Comparison of ENCODE assay signal across 15 mouse cellular contexts in the genomic region with DNA sequence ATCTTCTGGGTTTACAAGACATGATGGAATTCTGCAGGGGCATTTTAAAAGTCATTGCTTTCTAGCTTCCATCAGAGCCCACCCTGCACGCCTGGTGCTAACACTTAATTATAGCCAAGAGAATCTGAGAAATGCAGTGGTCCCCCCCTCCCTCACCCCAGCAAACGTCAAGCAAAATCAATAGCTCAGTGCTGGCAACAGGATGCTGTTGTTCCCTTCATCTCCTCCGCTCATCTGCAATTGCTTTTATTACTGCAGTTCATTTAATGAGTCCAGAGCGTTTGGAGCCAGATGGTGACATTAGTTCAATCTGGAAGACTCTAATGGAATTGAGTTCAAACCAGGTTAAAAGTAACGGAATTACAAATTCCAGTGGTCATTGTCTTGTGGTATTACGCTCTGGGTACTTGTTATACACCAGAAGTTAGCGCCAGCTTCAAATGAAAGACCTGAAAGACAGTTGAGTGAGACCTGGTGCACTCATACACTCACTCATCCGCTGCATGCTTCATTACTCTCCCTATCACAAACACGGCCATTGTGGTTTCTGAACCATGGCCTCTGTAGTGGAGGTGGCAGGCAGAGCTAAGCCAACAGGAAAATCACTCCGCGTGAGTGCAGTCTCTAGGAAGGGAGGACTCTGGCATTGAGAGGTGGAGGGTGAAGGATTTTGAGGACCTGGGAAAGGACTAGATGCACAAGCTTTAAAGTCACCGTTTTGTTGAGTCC. TPM values are rescaled to one million over a fixed set of nuclear protein-coding genes. Genes with fewer than 3 reads are reported as not detected.
DNase-seq lines count a peak whose midpoint lies in the region; ATAC-seq and TF ChIP-seq lines count a peak whose summit lies in the region.
"Had no signal": no experiment of that assay in that cellular context is flagged by ENCODE, and none has a peak within 500 bp of the region (broad histone marks: within the 10 kb centered on the region; RNA-seq: fewer than 3 reads in every experiment).

No protein-coding gene starts in this region.

- H3K27me3 ChIP-seq in hindbrain, embryonic 16.5 days (replicated peaks; ENCODE audit: control insufficient read depth, insufficient read depth, low read length): no peaks in the 10 kb centered on the region
- no peaks in the 10 kb centered on the region for H3K27me3 ChIP-seq in liver, embryonic 11.5 days (replicated peaks; ENCODE audit: control insufficient read depth, insufficient read depth, low read length)
- H3K27me3 ChIP-seq in neural tube, embryonic 14.5 days (ENCODE audit: control insufficient read depth, insufficient read depth, low read length): no peaks in the 10 kb centered on the region
- H3K27me3 ChIP-seq: embryonic facial prominence, embryonic 12.5 days; heart, embryonic 12.5 days; limb, embryonic 15.5 days had no signal

- H3K36me3 ChIP-seq in hindbrain, embryonic 16.5 days (ENCODE audit: control insufficient read depth, insufficient read depth, low read length): no peaks in the 10 kb centered on the region
- no peaks in the 10 kb centered on the region for H3K36me3 ChIP-seq in liver, embryonic 11.5 days (ENCODE audit: control insufficient read depth, insufficient read depth, low read length)
- no peaks in the 10 kb centered on the region for H3K36me3 ChIP-seq in neural tube, embryonic 14.5 days (ENCODE audit: control insufficient read depth, insufficient read depth, low read length)
- H3K36me3 ChIP-seq: embryonic facial prominence, embryonic 12.5 days; heart, embryonic 12.5 days; limb, embryonic 15.5 days had no signal

- no peaks in the 10 kb centered on the region for H3K9me3 ChIP-seq in hindbrain, embryonic 16.5 days (ENCODE audit: control insufficient read depth, low read length)
- no peaks in the 10 kb centered on the region for H3K9me3 ChIP-seq in liver, embryonic 11.5 days (ENCODE audit: control insufficient read depth, low read length)
- H3K9me3 ChIP-seq in neural tube, embryonic 14.5 days (ENCODE audit: control insufficient read depth, low read length): no peaks in the 10 kb centered on the region
- H3K9me3 ChIP-seq: embryonic facial prominence, embryonic 12.5 days; heart, embryonic 12.5 days; limb, embryonic 15.5 days had no signal

- no peak overlapping the region for H3K4me3 ChIP-seq in hindbrain, embryonic 16.5 days (ENCODE audit: low read length)
- no peak overlapping the region for H3K4me3 ChIP-seq in liver, embryonic 11.5 days (ENCODE audit: low read depth, low read length)
- no peak overlapping the region for H3K4me3 ChIP-seq in neural tube, embryonic 14.5 days (ENCODE audit: low read depth, low read length)
- no peak overlapping the region for H3K4me3 ChIP-seq in gastrocnemius, adult 2 months
- H3K4me3 ChIP-seq: embryonic facial prominence, embryonic 12.5 days; heart, embryonic 12.5 days; limb, embryonic 15.5 days had no signal

- peaks cover 4% of the 10 kb centered on the region for H3K4me1 ChIP-seq in hindbrain, embryonic 16.5 days (ENCODE audit: control insufficient read depth, insufficient read depth, low read depth, low read length)
- no peaks in the 10 kb centered on the region for H3K4me1 ChIP-seq in liver, embryonic 11.5 days (replicated peaks; ENCODE audit: control insufficient read depth, insufficient read depth, low read length)
- peaks cover 8% of the 10 kb centered on the region; the same call in 1 of the 2 replicates for H3K4me1 ChIP-seq in neural tube, embryonic 14.5 days (ENCODE audit: control insufficient read depth, insufficient read depth, low read length)
- H3K4me1 ChIP-seq: embryonic facial prominence, embryonic 12.5 days; heart, embryonic 12.5 days had no signal

- peak; percentile 56 for DNase-seq in kidney, adult 18-20 months
- DNase-seq in kidney, adult 9 months: no peak
- DNase-seq in liver, embryonic 11.5 days (ENCODE audit: low spot score): no peak
- DNase-seq in left cerebral cortex, postnatal 4 days: no peak
- DNase-seq in gastrocnemius, adult 2 months: no peak
- DNase-seq: adrenal gland, postnatal 36 days; cerebellum, adult 11-12 months; thymus, postnatal 25 days had no signal

- intact Hi-C loops in left cerebral cortex, postnatal 4 days (cut with DNase I): no loop called here
- intact Hi-C loops in gastrocnemius, adult 2 months (cut with DNase I): no loop called here

- no peak overlapping the region for H3K27ac ChIP-seq in hindbrain, embryonic 16.5 days (ENCODE audit: low read depth, low read length)
- H3K27ac ChIP-seq in liver, embryonic 11.5 days (ENCODE audit: low read depth, low read length): peak overlapping the region; percentile 41; the same call in 1 of the 2 replicates
- peak overlapping the region; percentile 40; the same call in 1 of the 2 replicates for H3K27ac ChIP-seq in neural tube, embryonic 14.5 days (ENCODE audit: low read depth, low read length)
- no peak overlapping the region for H3K27ac ChIP-seq in gastrocnemius, adult 2 months
- H3K27ac ChIP-seq: embryonic facial prominence, embryonic 12.5 days; limb, embryonic 15.5 days had no signal

- no peak overlapping the region for H3K4me2 ChIP-seq in hindbrain, embryonic 16.5 days (ENCODE audit: low read length)
- H3K4me2 ChIP-seq in liver, embryonic 11.5 days: no peak overlapping the region
- 0 out of 2 replicates have a peak overlapping the region, but pooled peaks have one; percentile 11 for H3K4me2 ChIP-seq in neural tube, embryonic 14.5 days (ENCODE audit: low read depth, low read length)
- H3K4me2 ChIP-seq: embryonic facial prominence, embryonic 12.5 days; heart, embryonic 12.5 days; limb, embryonic 15.5 days had no signal

- peak; percentile 68 for ATAC-seq in hindbrain, embryonic 16.5 days
- no peak for ATAC-seq in liver, embryonic 11.5 days (replicated peaks; ENCODE audit: low FRiP score)
- peak; percentile 78 for ATAC-seq in neural tube, embryonic 14.5 days (ENCODE audit: low read depth)

- H3K9ac ChIP-seq in hindbrain, embryonic 16.5 days (ENCODE audit: low read depth, low read length): no peak overlapping the region
- H3K9ac ChIP-seq in liver, embryonic 11.5 days (ENCODE audit: low read depth, low read length): no peak overlapping the region
- H3K9ac ChIP-seq in neural tube, embryonic 14.5 days (replicated peaks; ENCODE audit: low read depth, low read length): no peak overlapping the region
- H3K9ac ChIP-seq: embryonic facial prominence, embryonic 12.5 days; heart, embryonic 12.5 days; limb, embryonic 15.5 days had no signal

- 46% methylated on average over 12 of the region's 12 CpGs for WGBS in hindbrain, embryonic 16.5 days
- 69% methylated on average over 12 of the region's 12 CpGs for WGBS in liver, embryonic 11.5 days
- 35% methylated on average over 12 of the region's 12 CpGs for WGBS in neural tube, embryonic 14.5 days

- TF ChIP-seq CTCF in gastrocnemius, adult 2 months (IDR thresholded peaks at IDR 0.05): no peak

RNA-seq across cellular contexts. Expression of gene Spp2, which starts 0.5 kb away (rescaled TPM):
- 0.28 TPM in 1 of 2 replicates, not detected in the other for polyA plus RNA-seq in hindbrain, embryonic 16.5 days (2015; fragmentation: Nextera tagmentation; extraction: Ambion mirVana)
- 78.7 and 82.3 TPM in 2 replicates for polyA plus RNA-seq in liver, embryonic 11.5 days (2014; fragmentation: Nextera tagmentation; extraction: Ambion mirVana)
- 0.23 TPM in 1 of 2 replicates, not detected in the other for polyA plus RNA-seq in neural tube, embryonic 14.5 days (2014; fragmentation: Nextera tagmentation; extraction: Ambion mirVana)
- under 1 TPM in 1 of 2 experiments, not detected in 1; 0.70 TPM for total RNA-seq in left cerebral cortex, postnatal 4 days (2021)
- not detected for total RNA-seq in gastrocnemius, adult 2 months (2021)
- total RNA-seq: adrenal gland, postnatal 36 days; CH12.LX; monocyte, adult 5-6 weeks had no signal
- polyA plus RNA-seq: embryonic facial prominence, embryonic 12.5 days had no signal

Comparison
In these comparisons a context has a peak if more than half of its experiments do, and no peak if none do; other contexts are left out.
1. H3K27ac ChIP-seq: peak in liver, embryonic 11.5 days (single experiment) and neural tube, embryonic 14.5 days (single experiment); none in hindbrain, embryonic 16.5 days (single experiment) and gastrocnemius, adult 2 months (single experiment).
2. RNA of gene Spp2, which starts 0.5 kb away (polyA plus RNA-seq): 78.7 to 82.3 TPM in liver, embryonic 11.5 days; 0.28 TPM in hindbrain, embryonic 16.5 days and 0.23 TPM in neural tube, embryonic 14.5 days; every median in the first group is over 10 times any median in the second.